Mouse (Mus musculus) T-cell, adult 2 months (primary cell): ENCODE data around the gene Triobp.

ENCODE experiments used
- DNase-seq: peaks from one replicate; pipeline ENCODE4 v3.0.0; 2022; ENCODE audit warnings: low spot score

Triobp gene

DNA sequence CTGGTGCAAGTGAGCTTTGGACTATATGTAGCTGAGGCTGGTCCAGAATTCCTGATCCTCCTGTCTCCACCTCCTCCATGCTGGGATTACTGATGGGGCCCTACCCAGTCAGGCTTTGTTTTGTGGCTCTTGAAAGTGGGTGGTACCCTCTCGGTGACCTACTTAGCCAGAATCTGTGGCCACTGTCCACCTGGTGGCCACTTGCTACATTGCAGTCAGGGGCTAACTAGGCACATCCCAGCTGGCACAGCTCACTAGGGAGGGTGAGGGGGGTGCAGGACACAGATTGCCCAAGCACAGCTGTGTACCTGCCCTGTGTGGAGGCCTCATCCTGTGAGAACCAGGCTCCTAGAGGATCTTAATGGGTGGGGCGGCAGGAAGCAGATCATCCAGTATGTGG lies 15.4 kb downstream of the Triobp start:
- peak; percentile 42 for DNase-seq

GRCm38 (mm10) chr15:78971626-78972025 lies 24.1 kb downstream of the Triobp start:
- DNase-seq, result no peak

- DNase-seq, result no peak
Measured at GRCm38 (mm10) chr15:78973950-78974349, 26.4 kb downstream of the Triobp start.

DNA sequence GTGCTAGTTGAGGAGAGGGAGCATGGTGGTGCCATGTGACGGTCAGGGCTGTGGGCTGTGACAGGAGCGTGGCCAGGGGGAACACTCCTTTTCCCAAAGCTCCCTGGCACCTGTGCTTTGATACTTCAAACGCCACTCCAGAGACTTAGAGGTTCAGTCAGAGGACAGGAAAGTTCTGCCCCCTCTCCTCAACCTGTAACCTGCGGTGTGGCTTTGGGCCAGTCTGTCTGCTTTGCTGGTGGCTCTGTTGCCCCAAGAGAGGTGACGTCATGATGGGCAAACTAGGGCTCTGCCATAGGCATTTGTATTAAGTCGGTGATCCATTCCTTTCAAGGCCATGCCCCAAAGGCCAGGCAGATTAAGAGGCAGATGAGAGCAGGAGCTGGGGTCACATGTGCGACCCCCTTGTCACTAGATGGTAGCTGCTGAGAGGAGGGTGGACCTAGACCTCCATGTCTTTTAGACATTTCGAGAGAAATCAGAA lies 30.2 kb downstream of the Triobp start:
- DNase-seq, result no peak

GRCm38 (mm10) chr15:78978875-78979274 lies 31.4 kb downstream of the Triobp start:
- DNase-seq, result no peak

GRCm38 (mm10) chr15:78980084-78980483 lies 32.6 kb downstream of the Triobp start:
- no peak for DNase-seq

- peak; percentile 79 for DNase-seq
Measured at GRCm38 (mm10) chr15:78982658-78983435, 35.3 kb downstream of the Triobp start.

DNA sequence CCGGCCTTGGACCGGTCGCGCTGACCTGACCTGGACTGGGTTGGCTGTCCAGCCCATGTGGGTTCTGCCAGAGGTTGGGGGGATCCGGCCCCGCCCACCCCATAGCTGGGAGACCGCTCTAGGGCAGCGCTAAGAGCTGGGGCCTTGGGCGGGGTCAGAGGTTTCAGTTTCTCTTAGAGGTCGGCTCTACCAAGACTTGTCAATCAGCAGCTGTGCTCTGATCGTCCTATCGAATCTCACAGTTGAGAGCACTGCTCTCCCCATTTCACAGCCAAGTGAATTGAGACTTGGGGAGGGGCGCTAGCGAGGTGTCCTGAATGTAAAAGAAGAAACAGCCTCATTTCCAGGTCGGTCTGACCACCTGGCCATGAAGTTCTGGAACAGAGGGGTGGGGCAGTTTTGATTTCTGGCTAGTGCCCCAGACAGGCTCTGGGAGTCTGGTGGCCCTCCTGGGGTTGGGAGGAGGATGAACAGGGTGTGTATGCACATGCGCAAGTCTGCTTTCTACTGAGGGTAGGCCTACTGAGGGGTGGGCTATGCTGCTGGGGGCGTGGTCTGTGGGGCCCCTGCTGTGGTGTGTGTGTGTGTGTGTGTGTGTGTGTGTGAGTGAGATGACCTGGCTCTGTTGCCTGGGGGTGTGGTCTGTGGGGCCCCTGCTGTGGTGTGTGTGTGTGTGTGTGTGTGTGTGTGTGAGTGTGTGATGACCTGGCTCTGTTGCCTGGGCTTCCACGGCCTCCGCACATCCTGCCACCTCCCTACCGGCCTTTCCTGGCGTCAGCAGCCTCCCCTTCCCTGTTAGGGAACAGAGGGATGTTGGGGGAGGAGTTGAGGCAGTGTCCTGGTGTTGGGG lies 36.1 kb downstream of the Triobp start:
- peak; percentile 63 for DNase-seq

DNA sequence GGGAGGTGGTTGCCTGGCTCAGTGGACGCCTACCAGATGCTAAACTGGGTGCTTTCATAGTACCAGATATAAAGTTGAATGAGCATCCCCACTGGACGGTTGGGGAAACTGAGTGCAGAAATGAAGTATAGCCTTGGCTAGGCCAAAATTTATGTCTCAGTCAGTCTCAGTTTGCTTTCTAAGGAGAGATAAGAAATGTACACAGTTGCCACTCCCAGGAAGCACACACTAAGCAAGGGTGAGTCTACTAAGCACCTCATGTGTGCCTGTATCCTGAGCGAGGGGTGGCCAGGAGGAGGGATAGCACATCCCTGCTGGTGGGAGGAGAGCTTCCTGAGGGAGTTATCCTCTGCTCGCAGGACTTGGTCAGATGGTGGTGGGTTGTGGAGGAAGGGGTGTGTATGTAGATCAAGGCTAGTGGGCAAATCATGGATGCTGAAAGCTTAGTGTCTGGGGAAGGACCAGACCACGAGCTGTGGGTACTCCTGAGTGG lies 36.8 kb downstream of the Triobp start:
- no peak for DNase-seq

DNA sequence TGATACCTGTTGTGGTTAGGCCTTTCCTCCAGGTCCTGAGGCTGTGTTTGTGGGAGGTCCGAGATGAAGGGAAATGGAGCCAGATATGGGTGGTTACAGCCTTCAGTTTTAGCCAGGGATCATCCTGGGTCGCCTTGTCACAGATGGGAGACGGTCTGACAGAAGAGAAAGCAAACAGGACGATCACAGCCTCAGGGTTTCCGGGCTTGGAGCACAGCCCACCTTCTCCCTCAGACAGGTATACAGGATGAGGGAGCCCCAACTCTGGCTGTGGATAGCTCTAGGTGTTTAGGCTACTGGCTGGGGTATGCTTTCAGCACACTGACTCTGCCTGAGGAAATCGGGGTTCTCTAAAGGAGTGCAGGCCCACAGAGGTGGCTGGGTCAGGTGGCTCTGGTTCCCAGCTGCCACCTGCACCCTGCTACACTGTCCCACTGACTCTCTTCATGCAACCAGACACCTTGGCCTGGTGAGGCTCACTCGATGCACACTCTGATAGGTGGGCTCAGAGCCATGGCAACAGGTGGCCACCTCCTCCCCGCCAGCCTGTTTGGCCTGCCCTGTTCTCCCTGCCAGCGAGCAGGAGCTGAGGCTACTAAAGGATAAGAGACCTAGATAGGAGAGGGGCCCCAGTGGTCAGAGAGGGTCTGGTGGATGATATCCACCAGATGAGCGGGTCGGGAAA lies 39.2 kb downstream of the Triobp start:
- no peak for DNase-seq

DNA sequence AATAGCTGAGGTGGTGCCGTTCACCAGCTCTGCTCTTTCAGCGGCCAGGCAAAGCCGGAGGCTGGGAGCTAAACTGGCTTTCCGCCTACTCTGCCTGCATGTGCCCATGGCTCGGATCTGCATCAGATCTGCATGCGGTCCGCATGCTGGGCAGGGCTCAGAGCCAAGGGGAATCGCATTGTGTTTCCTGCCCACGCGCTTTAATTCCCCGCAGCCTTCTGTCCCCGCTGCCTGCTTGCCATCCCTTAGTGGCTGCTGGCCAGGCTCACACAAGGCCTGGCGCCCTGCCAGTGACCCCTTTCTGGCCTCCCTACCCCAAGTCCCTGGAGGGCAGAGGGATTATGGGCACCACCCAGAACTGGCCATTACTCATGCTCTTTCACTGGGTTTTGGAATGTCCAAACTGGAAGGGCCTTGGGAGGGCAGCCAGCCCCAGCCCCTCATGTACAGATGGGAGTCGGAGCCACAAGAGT lies 41.0 kb downstream of the Triobp start:
- DNase-seq, result no peak

DNA sequence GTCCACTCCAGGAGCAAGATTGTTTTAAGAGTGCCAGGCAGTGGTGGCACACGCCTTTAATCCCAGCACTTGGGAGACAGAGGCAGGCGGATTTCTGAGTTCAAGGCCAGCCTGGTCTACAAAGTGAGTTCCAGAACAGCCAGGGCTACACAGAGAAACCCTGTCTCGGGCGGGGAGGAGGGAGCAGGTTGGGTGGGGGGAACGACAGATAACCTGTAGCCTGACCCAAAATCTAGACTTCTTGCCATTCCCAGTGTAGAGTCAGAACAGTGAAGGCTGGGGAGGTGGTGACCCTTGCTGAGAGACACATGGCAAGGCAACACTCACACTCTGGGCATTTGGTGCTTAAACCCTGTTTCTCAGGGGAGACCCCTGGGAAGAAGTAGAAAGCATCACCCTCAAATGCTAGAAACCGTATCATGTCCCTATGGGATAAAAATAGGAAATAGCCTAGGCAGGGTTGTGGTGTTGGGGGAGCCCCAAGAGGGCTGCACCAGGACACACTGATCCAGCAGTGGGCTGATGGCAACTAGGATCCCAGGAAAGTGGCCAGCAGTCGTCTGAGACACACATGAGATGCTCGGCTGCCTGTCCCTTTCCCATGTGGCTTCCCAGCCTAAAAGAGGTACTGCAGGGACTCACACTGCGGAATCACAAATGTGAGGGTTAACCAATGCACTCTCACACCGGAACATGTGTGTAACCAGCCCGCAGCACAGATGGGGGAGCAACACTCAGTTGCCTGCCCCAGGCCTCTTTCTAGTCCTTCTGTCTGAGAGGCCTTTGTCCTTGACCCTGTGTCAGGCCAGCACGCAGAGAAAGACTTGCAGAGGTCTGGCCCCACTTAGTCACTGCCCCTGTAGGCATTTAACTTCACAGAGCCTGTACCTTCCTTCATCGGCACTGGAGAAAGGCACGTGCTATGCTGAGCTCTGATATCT lies 41.9 kb downstream of the Triobp start:
- no peak for DNase-seq

DNA sequence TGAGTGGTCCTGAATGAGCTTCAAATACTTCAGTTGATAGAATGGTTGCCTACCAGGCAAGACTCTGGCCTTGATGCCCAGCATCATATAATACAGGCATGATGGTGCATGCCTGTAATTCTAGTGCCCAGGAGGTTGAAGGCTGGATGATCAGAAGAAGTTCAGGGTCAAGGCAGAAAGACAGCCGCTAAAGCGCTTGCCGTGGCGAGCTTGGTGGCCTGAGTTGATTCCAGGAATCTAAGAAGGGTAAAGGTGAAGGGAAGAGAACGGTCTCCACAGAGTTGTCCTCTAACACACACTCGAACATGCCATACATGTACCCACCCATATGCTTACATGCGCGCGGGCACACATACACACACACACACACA lies 42.6 kb downstream of the Triobp start:
- no peak for DNase-seq

GRCm38 (mm10) chr15:78990970-78991525 lies 43.5 kb downstream of the Triobp start:
- DNase-seq, result no peak

DNA sequence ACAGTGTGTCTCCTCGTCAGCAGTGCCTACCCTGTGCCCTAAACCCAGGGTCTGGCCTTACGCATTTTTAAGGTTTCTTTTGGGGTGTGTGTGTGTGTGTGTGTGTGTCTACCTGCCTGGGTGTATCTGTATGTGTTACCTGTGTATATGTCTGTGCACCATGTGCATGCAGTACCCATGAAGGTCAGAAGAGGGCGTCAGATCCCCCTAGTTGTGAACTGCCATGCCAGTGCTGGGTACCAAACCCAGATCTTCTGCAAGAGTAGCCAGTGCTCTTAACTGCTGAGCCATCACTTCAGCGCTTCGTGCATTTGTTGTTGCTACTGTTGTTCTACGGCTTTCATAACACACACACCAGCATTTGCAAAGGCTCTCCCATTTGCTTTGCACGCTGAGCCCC lies 44.7 kb downstream of the Triobp start:
- DNase-seq, result no peak

DNA sequence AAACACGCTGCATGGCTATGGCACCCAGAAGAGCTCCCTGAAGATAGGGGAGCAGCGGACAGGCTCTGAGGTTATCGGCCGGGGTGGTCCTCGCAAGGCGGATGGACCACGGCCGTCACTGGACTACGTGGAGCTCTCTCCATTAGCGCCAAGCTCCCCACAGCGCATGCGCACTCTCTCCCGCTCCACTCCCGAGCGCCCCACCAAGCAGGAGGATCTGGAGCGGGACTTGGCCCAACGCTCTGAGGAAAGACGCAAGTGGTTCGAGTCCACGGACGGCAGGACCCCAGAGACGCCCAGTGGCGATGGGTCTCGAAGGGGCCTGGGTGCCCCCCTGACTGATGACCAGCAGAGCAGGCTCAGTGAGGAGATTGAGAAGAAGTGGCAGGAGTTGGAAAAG lies 45.4 kb downstream of the Triobp start:
- no peak for DNase-seq

DNA sequence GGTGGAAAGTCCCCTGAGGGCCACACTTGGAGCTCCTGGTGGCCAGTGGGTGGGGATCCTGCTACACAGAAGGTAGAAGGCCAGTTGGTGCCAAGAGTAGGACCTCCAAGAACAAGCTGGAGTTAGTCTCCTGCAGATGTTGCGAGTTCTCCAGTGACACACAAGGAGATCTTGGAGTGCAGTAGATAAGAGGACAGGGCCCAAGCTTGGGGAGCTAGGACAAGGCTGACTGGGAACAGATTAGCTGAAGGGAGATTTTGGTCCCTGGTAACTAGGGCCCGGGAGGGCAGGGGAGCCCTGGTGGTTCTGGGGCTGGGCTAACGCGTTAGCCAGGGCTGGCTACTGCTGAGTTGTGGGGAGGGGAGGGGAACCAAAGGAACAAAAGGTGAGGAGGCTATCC lies 48.4 kb downstream of the Triobp start:
- DNase-seq, result no peak

DNA sequence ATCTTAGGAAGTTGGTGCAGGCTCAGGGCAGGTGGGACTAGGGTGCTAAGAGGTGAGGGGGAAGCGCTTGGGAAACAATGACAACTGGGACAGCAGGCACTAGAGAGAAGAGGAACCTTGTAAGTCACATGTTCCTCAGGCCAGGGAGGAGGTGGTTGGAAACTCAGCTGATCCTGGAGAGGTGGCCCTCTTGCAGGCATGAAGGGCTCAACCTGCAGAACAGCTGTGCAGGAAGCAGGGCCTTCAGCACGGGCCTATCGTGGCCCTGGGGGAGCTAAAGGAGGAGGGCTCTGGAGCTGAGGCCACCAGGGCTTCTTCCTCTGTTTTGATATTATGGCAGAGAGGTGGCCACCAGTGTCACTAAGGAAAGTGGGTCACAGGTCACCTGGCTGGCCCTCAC lies 49.1 kb downstream of the Triobp start:
- no peak for DNase-seq

DNA sequence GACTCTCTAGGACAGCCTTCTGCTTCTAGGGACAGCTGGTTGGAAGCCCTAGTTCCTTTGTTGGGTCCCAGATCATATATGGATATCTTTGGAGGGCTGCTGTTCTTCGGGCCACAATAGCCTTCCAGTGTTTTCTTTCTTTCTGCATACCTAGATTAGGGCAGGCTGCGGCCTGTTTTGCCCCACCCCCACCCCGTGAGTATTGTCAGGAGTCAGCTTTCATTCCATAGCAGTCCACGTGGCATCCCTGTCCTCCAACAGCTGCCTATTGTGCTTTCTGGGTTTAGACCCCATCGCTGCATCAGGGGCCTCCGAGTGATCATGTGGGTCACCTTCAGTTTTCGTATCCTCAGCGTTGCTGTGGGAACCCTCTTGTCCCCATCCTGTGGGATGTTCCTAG lies 50.8 kb downstream of the Triobp start:
- no peak for DNase-seq

DNA sequence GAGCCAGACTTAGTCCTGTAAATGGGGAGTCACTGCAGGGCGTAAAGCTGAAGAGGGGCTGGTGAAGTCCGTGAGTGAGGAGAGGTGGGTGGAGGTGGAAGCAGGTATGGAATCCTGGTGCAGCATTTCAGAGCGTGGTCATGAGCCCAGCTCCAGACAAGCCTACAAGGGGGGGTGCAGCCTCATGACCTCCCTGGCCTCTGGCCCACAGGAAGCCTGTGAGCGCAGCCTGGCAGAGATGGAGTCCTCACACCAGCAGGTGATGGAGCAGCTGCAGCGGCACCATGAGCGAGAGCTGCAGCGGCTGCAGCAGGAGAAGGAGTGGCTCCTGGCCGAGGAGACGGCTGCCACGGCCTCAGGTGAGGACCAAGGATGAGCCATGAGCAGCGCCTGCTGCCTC lies 52.1 kb downstream of the Triobp start:
- DNase-seq, result no peak

- no peak for DNase-seq
Measured at GRCm38 (mm10) chr15:79000357-79000791, 52.9 kb downstream of the Triobp start.
